Mouse (Mus musculus) ES-E14 (cell line): ENCODE results near the gene Rccd1. TPM values are rescaled to one million over a fixed set of nuclear protein-coding genes. Genes with fewer than 3 reads are reported as not detected.

Source experiments
- DNase-seq: peaks from one replicate; pipeline ENCODE4 v3.0.0-alpha.2; 2013; ENCODE audit warnings: low read depth, low spot score
- H3K27ac ChIP-seq: 2 replicates; pipeline ENCODE4 v1.5.1; 2012; ENCODE audit warnings: low read depth, mild to moderate bottlenecking, low read length, moderate library complexity, mixed read lengths; ENCODE audit not compliant: poor library complexity, insufficient read depth, severe bottlenecking
- H3K36me3 ChIP-seq: 2 replicates; pipeline ENCODE4 v1.6.1; 2012; ENCODE audit warnings: mild to moderate bottlenecking, low read length, moderate library complexity, mixed read lengths; ENCODE audit not compliant: control insufficient read depth, poor library complexity, insufficient read depth, severe bottlenecking
- H3K4me1 ChIP-seq, 2 experiments: fragments of 150-350 bp in 1 of 2; sonication (generic) in 1 of 2; 2 replicates each; pipeline ENCODE4 v1.6.1; 2012; ENCODE audit warnings: low read length in 2 of 2, mild to moderate bottlenecking in 1 of 2, mixed read lengths in 1 of 2; ENCODE audit not compliant: control insufficient read depth in 2 of 2, insufficient read depth in 2 of 2, poor library complexity in 1 of 2
- H3K4me3 ChIP-seq, 2 experiments: fragments of 150-350 bp in 1 of 2; sonication (generic) in 1 of 2; 2 replicates each; pipeline ENCODE4 v1.5.1; 2012; ENCODE audit warnings: low read length in 2 of 2, low read depth in 1 of 2, mild to moderate bottlenecking in 1 of 2, mixed read lengths in 1 of 2; ENCODE audit not compliant: insufficient read depth in 1 of 2, poor library complexity in 1 of 2, severe bottlenecking in 1 of 2
- H3K9ac ChIP-seq: 2 replicates; pipeline ENCODE4 v1.6.1; 2012; ENCODE audit warnings: low read depth, mild to moderate bottlenecking, low read length, mixed read lengths; ENCODE audit not compliant: poor library complexity, insufficient read depth, severe bottlenecking
- H3K9me3 ChIP-seq: fragments of 150-350 bp; sonication (generic); 2 replicates; pipeline ENCODE4 v1.6.1; 2012; ENCODE audit warnings: low read depth, mild to moderate bottlenecking, low read length; ENCODE audit not compliant: control insufficient read depth, insufficient read depth
- CHD2 ChIP-seq: IDR thresholded peaks from 2 replicates; pipeline ENCODE4 v1.6.1; 2014; ENCODE audit warnings: mild to moderate bottlenecking, low read depth, low read length, inconsistent platforms
- HCFC1 ChIP-seq: IDR thresholded peaks from 2 replicates; pipeline ENCODE4 v1.6.1; 2012; ENCODE audit warnings: low read length, inconsistent platforms, borderline replicate concordance; ENCODE audit not compliant: insufficient read depth
- MAFK ChIP-seq: IDR thresholded peaks from 2 replicates; pipeline ENCODE4 v1.6.1; 2014; ENCODE audit warnings: mild to moderate bottlenecking, low read depth, low read length, inconsistent platforms; ENCODE audit not compliant: insufficient read depth
- ZC3H11A ChIP-seq: IDR thresholded peaks from 2 replicates; pipeline ENCODE4 v1.6.1; 2012; ENCODE audit warnings: low read depth, mild to moderate bottlenecking, inconsistent platforms, low read length, borderline replicate concordance
- ZNF384 ChIP-seq: IDR thresholded peaks from 2 replicates; pipeline ENCODE4 v1.6.1; 2012; ENCODE audit warnings: low read depth, low read length, inconsistent platforms
- in situ Hi-C, 2 experiments: fragments of 600-800 bp; cut with MboI; formaldehyde crosslinking; loops; one replicate each; pipeline ENCODE4 v1.15.1; 2025; ENCODE audit warnings: low sequenced_read_pairs in 2 of 2, inconsistent platforms in 1 of 2; ENCODE audit not compliant: unreplicated experiment in 2 of 2
- total RNA-seq: library from RNA; depleted of rRNA; stranded (reverse); fragments of 300-350 nt; gene quantifications from 2 replicates; pipeline ENCODE4 v1.2.3, GENCODE M21; 2012

Rccd1 gene
- total RNA-seq, 1 experiment: 16.4 TPM

- in situ Hi-C loops: no loop called here
- Histone ChIP-seq H3K9me3 (no peaks in the 10 kb centered on the region), H3K36me3 (peaks cover 16% of the 10 kb centered on the region), H3K27ac (peak within 1 kb of the TSS; percentile 87), H3K4me3 (peak within 1 kb of the TSS; percentile 92 to 95), H3K4me1 (peaks cover 3 to 4% of the 10 kb centered on the region in 2 experiments; a peak in 2 of 4 replicates), H3K9ac (peak within 1 kb of the TSS; percentile 96)
- TF ChIP-seq ZC3H11A (no peak), HCFC1 (0 out of 2 replicates have a peak, but pooled peaks have one; percentile 34)
- peak; percentile 83 for DNase-seq
These were observed 63.5 kb downstream of the Rccd1 start, which contains the start of gene Ngrn for GRCm38 (mm10) chr7:80260625-80261371. Ngrn (plus strand) TSS chr7:80261215.

- Histone ChIP-seq H3K9ac (peak overlapping the region; percentile 17; the same call in 1 of the 2 replicates), H3K4me1 (peaks cover 3 to 4% of the 10 kb centered on the region in 2 experiments; a peak in 2 of 4 replicates), H3K9me3 (no peaks in the 10 kb centered on the region), H3K36me3 (no peaks in the 10 kb centered on the region), H3K27ac (no peak overlapping the region), H3K4me3 (peak overlapping the region in 1 of 2 experiments; percentile 16; a peak in 1 of 4 replicates)
- TF ChIP-seq MAFK: no peak
- no peak for TF ChIP-seq ZNF384
- TF ChIP-seq CHD2: no peak
- TF ChIP-seq ZC3H11A: no peak
- no peak for TF ChIP-seq HCFC1
- no peak for DNase-seq
- in situ Hi-C loops: no loop called here
These were observed 66.5 kb downstream of the Rccd1 start for GRCm38 (mm10) chr7:80257706-80258105.

GRCm38 (mm10) chr7:80255981-80256380 is 68.3 kb downstream of the Rccd1 start:
- peaks cover 2 to 3% of the 10 kb centered on the region in 2 experiments; a peak in 1 of 4 replicates for H3K4me1 ChIP-seq
- no peak overlapping the region for H3K27ac ChIP-seq
- no peak overlapping the region for H3K9ac ChIP-seq
- H3K9me3 ChIP-seq: no peaks in the 10 kb centered on the region
- TF ChIP-seq ZC3H11A (no peak), CHD2 (no peak), ZNF384 (no peak), MAFK (no peak)
- in situ Hi-C loops: no loop called here
- no peak overlapping the region for H3K4me3 ChIP-seq
- DNase-seq: no peak
- H3K36me3 ChIP-seq: no peaks in the 10 kb centered on the region

- TF ChIP-seq ZNF384 (no peak), CHD2 (no peak), MAFK (no peak), ZC3H11A (no peak), HCFC1 (no peak)
These were observed 71.4 kb downstream of the Rccd1 start for GRCm38 (mm10) chr7:80252886-80253285.

More at GRCm38 (mm10) chr7:80252886-80253285, 71.4 kb downstream of the Rccd1 start:
- H3K4me1 ChIP-seq: peaks cover 2 to 12% of the 10 kb centered on the region in 2 experiments; a peak in 2 of 4 replicates
- DNase-seq: no peak
- no peak overlapping the region for H3K9ac ChIP-seq
- in situ Hi-C loops: no loop called here
- H3K36me3 ChIP-seq: no peaks in the 10 kb centered on the region
- no peak overlapping the region for H3K27ac ChIP-seq
- H3K9me3 ChIP-seq: no peaks in the 10 kb centered on the region
- H3K4me3 ChIP-seq: no peak overlapping the region
